Mouse (Mus musculus) cerebellum, adult 11 months (tissue): ENCODE data around the gene Ifi205.
"Not testable (repeated sequence)": the region's sequence is repeated elsewhere in the genome, so short reads cannot be mapped to it uniquely, and the experiment has no call there.

Experiments used
- DNase-seq: peaks from one replicate; pipeline ENCODE4 v3.0.0; 2022

Ifi205 gene

DNA sequence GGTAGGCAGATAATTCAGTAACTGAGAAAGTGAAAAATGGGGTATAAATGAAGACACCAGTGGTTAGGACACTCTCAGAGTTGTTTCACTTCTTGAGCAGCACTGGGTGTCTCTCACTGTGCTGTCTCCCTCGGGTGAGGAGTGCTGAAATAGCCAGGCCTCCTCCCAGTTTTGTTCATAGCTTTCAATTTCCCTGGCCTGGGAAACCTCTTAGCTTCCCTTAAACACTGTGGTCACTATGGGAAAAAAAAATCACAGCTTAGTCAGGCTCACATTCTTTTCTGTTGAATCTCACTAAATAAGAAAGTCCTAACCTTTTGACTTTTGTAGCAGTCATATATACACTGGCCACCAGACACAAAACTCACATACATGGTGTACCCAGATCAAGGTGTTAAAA lies at the start of gene Ifi205:
TSS of gene Ifi205 (minus strand) at position 113 of the 400 bp plus-strand sequence.
- DNase-seq, result no peak

DNA sequence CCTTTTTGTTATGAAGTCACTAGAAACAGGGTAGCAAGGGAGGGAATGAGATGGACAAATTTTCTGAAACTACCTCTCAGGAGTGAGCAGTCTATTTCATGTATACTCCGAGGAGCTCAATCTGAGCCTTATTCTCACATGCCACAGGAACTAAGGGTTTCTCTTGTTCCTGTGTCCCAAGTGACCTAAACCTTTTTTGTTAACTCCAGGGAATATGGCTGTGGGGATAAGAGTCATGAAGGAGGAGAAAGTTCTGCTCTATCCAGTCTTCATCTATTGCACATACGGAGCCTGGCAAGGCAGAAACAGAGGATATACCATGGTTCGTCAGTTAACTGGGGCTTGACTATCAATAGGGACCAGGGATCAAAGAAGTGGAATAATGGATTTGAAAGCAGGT lies 34.7 kb upstream of the Ifi205 start, which contains the start of gene Olfr430:
TSS of gene Olfr430 (plus strand) at position 301 of the 400 bp plus-strand sequence.
- no peak for DNase-seq

DNA sequence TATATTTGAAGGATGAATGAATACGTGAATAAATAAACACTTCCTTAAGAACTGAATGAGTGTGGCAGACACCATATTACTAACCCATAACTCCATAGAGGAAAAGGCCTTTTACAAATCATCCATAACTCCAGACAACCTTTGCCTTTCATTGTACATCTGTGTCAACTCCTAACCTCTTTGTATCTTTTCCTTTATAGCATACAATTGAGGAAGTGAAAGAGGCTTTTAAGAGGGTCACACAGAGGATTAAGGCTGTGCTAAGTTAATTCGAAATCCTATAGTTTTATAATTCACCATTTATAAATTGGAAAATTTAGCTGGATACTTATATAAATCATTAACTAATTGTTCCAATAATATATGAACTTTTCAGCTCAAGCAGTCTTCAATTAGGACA lies 23.6 kb upstream of the Ifi205 start:
- DNase-seq, result no peak

DNA sequence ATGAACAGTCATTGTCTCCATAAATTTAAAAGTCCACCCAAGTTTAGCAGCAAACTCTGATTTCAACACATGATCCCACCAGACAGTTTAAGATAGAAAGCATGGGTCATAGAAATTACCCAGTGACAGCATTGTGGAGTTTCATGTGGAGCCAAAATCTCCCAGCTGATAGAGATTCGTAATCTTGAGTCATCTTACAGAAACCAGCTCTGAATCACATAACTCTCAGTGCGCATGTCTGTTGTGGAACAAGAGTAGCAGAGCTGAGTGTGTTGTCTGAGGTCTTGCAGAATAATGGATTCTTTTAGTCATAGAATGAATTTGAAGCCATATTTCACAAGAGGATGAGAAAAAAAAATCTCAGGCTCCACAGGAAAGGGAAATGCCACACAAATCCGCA lies 21.4 kb upstream of the Ifi205 start:
- DNase-seq, result no peak

DNA sequence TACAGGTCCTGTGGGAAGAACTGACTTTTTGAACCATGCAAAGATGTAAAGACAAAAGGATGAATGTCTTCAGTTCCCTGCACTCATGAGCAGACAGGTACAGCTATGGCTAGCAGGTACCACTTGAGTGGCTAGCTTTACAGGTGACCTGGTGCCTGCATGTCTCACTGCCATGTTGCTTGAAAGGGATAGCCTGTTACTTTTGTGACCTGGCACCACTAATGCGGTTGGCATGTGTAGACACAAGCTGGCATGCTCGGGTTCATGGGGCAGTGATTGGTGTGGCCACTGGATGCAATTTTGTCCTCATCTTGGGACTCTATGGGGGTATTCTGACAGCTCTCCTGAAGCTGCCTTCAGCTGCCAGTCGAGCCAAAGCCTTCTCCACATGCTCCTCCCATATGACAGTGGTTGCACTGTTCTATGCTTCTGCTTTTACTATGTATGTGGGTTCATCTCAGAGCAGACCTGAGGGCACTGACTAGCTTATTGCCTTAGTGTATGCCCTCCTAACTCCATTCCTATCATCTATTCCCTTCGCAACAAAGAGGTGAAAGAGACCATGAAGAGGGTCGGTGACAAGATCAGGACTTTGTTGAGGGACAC lies 20.4 kb upstream of the Ifi205 start:
- no peak for DNase-seq

DNA sequence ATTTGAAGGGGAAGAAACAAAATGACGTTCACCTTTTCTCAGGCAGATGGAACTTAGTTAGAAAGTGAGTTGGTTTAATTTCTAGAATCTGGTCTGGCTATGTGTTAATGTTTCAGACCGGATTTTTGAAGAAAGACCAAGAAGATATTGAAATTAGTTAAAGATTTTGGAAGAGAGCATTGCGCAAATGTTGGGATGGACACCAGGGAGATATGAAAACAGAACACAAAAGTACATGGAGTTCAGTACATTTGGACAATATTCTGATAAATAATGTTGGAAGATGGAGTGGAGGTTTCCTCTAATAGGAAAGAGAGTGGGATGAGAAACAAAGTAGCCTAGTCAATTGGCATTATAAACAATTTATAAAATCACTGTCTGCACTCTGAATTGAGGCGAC lies 19.9 kb upstream of the Ifi205 start:
- DNase-seq, result no peak

DNA sequence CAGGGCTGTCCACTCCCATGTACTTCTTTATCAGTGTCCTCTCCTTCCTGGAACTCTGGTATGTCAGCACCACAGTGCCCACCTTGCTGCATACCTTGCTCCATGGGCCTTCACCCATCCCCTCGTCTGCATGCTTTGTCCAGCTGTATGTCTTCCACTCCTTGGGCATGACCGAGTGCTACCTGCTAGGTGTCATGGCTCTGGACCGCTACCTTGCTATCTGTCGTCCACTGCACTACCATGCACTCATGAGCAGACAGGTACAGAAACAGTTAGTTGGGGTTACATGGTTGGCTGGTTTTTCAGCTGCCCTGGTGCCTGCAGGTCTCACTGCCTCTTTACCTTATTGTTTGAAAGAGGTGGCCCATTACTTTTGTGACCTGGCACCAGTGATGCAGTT lies 18.9 kb upstream of the Ifi205 start:
- DNase-seq, result no peak

DNA sequence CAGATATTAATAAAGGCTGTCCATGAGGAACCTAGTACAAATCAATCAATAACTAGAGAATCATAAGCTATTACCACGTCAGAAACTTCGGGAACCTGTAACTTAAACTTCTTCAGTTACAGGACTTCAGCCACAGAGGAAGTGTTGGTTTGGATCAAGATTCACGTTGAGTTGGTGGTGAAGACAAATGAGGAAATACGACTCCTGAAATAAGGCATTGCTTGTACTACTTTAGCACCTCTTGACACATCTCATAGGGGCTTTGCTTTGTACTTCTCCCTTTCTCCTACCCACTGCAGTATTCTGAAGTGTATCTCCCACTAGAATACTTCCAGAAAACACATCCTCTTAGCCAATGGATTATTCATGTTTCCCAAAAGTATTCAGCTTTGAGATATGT lies 17.7 kb upstream of the Ifi205 start:
- not testable (repeated sequence) for DNase-seq

DNA sequence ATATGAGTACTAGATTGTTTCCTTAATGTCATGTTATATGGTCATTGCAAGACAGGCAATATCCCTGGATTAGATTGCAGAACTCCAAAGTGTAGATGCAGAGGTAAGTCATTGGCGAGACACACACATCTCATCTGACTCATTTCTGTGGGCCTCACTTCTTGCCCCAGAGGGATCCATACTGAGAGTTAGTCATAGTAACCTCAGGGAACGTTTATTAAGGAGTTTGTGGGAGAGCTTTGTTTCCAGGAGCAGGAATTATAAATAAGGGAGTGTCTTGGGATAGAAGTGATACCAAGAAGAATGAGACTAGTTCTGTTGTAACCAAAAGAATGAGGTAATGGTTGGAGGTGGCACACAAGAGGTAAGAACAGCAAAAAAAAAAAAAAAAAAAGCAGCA lies 17.3 kb upstream of the Ifi205 start, which contains the start of gene Olfr432:
TSS of gene Olfr432 (plus strand) at position 313 of the 400 bp plus-strand sequence.
- DNase-seq, result no peak

DNA sequence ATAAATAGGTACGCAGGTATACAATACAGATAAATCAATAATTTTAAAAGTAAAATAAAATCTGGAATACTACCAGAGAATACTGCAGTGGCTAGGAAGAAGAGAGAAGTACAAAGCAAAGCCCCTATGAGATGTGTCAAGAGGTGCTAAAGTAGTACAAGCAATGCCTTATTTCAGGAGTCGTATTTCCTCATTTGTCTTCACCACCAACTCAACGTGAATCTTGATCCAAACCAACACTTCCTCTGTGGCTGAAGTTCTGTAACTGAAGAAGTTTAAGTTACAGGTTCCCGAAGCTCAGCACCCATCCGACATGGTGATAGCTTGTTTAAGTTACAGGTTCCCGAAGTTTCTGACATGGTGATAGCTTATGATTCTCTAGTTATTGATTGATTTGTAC lies 16.6 kb upstream of the Ifi205 start:
- not testable (repeated sequence) for DNase-seq

DNA sequence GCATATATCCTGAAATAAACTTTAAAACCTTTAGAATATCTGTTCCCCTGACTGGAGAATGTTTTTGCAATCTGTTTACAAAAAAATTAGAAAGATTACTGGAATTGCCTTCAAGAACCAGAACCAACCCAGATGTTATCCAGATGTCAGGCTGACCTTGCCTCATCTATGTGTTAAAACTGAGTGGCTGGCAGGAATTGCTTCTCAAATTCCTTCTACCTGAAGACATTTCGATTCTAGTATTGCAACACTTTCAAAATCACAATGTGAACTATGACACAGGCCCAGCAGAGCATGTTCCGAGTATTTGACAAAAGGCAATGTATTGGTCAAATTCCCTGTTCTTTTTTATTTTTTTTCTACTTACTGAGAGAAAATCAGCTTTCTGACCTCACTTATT lies 12.8 kb upstream of the Ifi205 start:
- no peak for DNase-seq

DNA sequence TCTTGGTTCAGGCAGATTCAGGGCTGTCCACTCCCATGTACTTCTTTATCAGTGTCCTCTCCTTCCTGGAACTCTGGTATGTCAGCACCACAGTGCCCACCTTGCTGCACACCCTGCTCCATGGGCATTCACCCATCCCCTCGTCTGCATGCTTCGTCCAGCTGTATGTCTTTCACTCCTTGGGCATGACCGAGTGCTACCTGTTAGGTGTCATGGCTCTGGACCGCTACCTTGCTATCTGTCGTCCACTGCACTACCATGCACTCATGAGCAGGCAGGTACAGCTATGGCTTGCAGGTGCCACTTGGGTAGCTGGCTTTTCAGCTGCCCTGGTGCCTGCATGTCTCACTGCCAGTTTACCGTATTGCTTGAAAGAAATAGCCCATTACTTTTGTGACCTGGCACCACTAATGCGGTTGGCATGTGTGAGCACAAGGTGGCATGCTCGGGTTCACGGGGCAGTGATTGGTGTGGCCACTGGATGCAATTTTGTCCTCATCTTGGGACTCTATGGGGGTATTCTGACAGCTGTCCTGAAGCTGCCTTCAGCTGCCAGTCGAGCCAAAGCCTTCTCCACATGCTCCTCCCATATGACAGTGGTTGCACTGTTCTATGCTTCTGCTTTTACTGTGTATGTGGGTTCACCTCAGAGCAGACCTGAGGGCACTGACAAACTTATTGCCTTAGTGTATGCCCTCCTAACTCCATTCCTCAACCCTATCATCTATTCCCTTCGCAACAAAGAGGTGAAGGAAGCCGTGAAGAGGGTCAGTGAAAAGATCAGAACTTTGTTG lies 10.7 kb upstream of the Ifi205 start:
- not testable (repeated sequence) for DNase-seq

DNA sequence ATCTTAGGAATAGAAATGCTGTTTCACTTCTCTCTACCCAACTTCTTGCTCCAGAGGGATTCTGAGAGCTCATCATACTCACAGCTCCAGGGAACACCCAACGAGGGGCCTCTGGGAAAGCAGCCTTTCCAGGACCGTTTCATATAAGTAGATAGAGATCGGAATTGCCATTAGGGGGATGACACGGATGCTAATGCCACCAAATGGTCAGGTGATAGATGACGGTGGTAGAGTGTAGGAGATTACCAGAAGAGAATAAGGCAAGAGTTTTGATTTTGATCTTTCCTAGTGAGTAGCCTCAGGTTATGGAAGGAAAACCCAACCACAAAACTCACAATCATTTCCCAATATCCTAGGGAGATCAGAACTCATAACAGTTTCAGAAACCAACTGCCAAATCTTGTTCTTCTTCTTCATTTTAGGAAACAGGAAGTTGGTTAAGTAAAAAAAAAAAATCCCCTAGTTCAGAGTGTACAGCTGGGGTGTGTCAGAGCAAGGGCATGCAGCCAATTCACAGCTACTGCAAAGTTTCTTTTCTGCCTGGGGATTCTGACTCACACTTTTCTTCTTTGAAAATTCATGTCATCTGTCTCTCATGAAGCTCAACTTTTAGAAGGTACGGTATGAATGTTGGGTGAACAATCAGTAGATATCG lies 9.0 kb upstream of the Ifi205 start, which contains the start of gene Olfr433:
TSS of gene Olfr433 (plus strand) at position 183 of the 655 bp plus-strand sequence.
- DNase-seq, result no peak

DNA sequence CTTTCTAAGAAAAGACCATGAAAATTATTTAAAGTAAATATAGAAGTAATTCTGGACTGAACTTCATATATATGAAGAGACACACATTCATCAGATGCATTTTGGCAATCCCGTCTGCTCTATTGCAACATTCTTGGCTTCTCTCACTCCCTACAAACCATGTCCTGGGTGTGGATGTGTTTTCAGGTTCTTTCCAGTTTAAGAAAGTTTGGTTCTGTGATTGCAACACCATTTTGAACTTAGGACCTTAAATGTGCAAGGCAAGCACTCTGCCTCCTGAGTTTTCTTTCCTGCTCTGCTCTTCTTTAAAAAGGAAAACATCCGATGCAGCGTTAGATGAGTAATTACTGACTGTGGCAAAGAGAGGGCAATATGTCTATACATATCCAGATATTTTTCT lies 6.9 kb upstream of the Ifi205 start:
- no peak for DNase-seq

DNA sequence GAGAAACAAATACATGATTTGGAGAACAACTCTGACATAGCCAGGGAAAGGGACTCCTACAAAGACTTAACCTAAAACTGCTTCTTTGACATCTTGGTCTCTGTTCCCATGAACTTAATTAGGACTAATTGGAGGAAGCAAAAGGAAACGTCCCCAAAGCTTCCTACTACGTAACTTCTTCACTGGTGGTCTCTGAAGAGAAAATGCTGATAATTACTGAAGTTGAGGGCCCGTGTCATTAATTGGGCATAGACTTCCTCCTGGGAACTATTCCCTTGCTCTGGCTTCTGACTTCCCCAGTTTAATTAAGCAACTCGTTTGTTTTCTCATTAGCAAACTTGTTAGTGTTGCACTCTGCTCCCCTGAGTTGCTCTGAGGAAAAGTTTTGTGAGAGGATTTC lies 4.2 kb upstream of the Ifi205 start:
- DNase-seq, result no peak

DNA sequence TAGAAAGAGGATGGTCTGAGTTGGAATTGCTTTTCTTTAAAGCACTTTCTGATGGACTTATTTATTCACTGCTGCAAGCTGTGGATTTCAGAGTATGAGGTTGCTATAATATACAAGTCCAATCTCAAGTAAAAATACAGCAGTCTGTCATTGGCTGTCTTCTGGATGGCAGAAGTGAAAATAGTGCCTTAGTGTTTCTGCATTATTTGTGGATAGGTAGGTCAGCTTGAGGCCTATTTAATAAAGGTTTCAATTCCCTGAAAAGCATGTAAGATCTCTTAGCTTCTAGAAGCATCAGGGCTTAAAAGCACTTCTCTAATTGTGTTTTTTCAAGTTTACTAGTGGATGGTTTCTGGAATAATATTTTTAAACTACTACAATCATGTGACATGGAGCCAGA lies 24.6 kb downstream of the Ifi205 start:
- not testable (repeated sequence) for DNase-seq

DNA sequence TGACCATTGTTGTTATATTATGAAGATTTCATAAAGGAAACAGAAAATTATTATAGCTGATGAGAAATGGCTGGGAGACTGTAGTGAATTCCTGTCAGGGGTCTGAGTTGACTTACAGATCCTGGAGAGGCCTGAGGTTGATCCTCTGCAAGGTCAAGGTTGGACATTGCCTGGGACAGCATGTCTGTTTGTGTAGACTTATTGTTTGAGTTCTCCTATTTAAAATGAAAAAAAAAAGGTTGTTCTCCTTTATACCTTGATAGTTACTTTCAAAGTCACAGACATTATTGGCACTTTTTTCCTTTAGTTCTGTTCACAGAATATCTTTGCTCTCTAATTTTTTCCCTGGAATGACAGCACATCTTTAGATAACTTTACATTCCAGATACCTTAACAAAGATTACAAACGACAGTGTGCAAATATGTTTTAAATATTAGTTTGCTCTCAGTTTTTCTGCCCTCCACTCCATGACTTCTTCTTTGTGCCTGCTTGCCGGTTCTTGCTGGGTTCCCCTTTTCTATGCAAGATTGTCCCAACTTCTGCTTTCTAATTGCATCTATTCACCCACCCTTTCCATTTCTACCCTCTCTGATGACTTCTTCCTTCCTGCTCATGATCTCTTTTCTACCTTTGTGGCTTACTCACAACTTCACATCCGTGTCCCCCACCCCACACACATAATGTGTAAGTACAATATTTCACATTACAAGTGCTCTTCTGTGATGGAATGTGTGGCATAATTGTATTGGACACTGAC lies 27.1 kb downstream of the Ifi205 start:
- DNase-seq, result not testable (repeated sequence)

DNA sequence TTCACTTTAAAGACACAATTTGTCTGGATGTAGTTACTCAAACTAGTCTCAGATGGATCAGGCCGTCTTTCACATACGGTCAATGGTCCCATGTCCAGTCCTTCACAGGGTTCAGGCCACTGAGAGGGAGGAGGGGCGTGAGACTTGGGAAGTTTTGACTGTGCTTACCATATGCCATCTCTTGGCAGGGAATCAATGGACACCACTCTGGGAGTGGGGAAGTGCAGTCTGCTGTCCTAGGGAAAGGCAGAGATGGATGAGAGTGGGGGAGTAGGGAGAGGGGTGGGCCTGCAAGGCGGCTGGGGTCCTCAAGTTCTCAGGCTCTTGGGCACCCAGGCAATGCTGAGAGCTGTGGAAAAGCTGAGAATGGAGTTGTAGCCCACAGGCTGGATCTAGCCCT lies 36.6 kb downstream of the Ifi205 start:
- DNase-seq, result no peak

DNA sequence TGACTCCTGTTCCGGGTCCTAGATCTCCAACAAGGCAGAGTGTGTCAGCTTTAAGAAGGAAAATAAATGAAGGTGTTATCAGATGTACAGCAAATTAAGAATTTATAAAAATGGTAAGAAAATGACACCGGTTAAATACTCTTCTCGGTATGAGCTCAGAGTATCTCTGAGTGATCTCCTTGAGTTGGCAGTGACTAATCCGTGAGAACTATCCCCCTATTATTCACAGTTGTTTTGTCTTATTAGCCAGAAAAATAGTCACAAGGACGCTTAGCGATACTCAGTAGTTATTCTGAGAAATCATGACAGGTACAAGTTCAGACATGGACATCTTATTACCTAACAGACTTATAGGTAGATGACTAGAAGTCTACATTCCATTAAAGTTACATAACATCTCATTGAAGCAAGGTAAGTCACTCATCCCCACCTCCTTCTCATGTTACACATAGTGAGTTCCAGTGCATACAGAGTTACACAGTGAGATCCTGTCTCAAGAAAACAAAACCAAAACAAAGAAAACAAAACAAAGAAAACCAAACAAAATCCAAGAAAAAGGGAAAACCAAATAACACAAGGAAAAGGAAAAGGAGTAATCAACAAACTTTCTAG lies 48.8 kb downstream of the Ifi205 start, which contains the start of gene Ifi202b:
TSS of gene Ifi202b (minus strand) at position 51 of the 612 bp plus-strand sequence.
- not testable (repeated sequence) for DNase-seq

DNA sequence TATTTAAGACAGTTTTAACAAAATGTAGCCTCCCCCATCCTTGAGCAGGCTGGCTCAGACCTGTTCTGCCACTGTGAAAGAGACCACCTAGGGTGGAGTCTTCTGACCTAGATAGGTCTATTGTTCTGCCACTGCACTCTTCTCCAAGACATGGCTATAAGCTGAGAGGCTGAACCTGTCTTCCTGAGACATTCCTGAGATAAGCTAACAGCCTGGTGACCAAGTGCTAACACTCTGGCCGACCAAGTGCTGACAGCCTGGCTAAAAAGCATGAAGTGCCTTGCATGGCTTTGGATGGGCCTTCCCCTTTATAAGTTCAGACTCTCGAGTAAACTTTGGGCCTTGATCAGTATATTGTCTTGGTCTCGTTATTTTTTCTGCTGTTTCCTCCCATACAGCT lies 50.6 kb downstream of the Ifi205 start:
- not testable (repeated sequence) for DNase-seq

DNA sequence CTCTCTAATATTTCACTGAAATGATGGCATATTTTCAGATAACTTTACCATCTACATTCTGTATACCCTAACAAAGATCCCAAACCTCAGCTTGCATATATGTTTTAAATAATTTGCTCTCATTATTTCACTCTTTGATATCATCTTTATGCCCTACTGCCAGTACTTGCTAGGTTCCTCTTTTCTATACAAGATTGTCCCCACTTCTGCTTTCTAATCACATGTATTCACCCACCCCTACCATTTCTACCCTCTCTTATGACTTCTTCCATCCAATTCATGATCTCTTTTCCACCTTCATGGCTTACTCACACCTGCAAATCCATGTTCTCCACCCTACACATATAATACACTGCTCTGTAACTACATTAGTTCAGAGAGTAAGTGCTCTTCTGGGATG lies 54.0 kb downstream of the Ifi205 start:
- DNase-seq, result no peak

DNA sequence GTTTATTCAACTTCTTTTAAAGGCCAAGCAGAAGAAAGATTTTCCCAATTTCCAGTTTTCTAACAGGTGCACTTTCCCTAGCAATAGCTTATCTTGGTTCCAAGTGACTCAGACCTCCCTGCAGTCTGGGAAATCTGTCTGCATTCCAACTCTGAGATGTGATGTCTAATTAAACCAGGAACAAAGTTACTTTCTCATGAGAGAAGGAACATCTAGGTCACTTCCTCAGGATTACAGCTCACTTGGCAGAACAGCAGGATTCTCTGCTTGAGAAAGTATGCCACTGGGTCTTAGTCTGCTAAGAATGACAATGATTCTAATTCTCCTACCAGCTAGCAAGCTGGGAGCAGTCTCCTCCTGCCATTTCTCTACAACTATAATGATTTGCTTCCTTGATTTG lies 58.5 kb downstream of the Ifi205 start:
- no peak for DNase-seq
